Comparison of ENCODE assay signal across 18 mouse cellular contexts in genomic region chr13:13622565-13622964, GRCm38 (mm10).
"Had no signal": no experiment of that assay in that cellular context is flagged by ENCODE, and none has a peak within 500 bp of the region (broad histone marks: within the 10 kb centered on the region; RNA-seq: fewer than 3 reads in every experiment).

No protein-coding gene starts in this region.

- H3K9me3 ChIP-seq: liver, embryonic 15.5 days; lung, embryonic 15.5 days; midbrain, embryonic 13.5 days; midbrain, embryonic 15.5 days; neural tube, embryonic 12.5 days; stomach, embryonic 15.5 days had no signal

- DNase-seq: liver, postnatal 0 days; lung, adult 2 months; lung, postnatal 14 days; lung, postnatal 36 days; retina, postnatal 1 day; right cerebral cortex, adult 18-20 months; thymus, adult 2 months; thymus, postnatal 25 days; thymus, postnatal 4 days had no signal

- H3K27me3 ChIP-seq: liver, embryonic 15.5 days; lung, embryonic 15.5 days; midbrain, embryonic 13.5 days; midbrain, embryonic 15.5 days; neural tube, embryonic 12.5 days; stomach, embryonic 15.5 days had no signal

- H3K4me3 ChIP-seq: liver, embryonic 15.5 days; lung, embryonic 15.5 days; midbrain, embryonic 13.5 days; midbrain, embryonic 15.5 days; neural tube, embryonic 12.5 days; stomach, embryonic 15.5 days had no signal

- H3K9ac ChIP-seq: liver, embryonic 15.5 days; liver, postnatal 0 days; lung, embryonic 15.5 days; midbrain, embryonic 13.5 days; midbrain, embryonic 15.5 days; neural tube, embryonic 12.5 days; stomach, embryonic 15.5 days had no signal

- H3K4me1 ChIP-seq: liver, embryonic 15.5 days; lung, embryonic 15.5 days; midbrain, embryonic 13.5 days; midbrain, embryonic 15.5 days; neural tube, embryonic 12.5 days; stomach, embryonic 15.5 days had no signal

- H3K36me3 ChIP-seq: neural tube, embryonic 12.5 days; stomach, embryonic 15.5 days had no signal

- H3K27ac ChIP-seq: liver, embryonic 15.5 days; lung, embryonic 15.5 days; macrophage; midbrain, embryonic 13.5 days; midbrain, embryonic 15.5 days; neural tube, embryonic 12.5 days; stomach, embryonic 15.5 days; stomach, postnatal 0 days had no signal

- H3K4me2 ChIP-seq: liver, embryonic 15.5 days; lung, embryonic 15.5 days; midbrain, embryonic 11.5 days; midbrain, embryonic 13.5 days; midbrain, embryonic 15.5 days; neural tube, embryonic 12.5 days; stomach, embryonic 15.5 days had no signal
